Mouse (Mus musculus) neural tube, embryonic 15.5 days (tissue): ENCODE data around the gene Ap2b1. TPM values are rescaled to one million over a fixed set of nuclear protein-coding genes. Genes with fewer than 3 reads are reported as not detected.

Experiments
- ATAC-seq: fragments of 200-750 bp; cut with Nextera tagmentation; 2 replicates; pipeline ENCODE4 v1.8.0; 2017; ENCODE audit warnings: mild to moderate bottlenecking, moderate TSS enrichment, moderate library complexity; ENCODE audit not compliant: low FRiP score
- H3K27ac ChIP-seq: fragments of 300-500 bp; sonication (generic); replicated peaks from 2 replicates; pipeline ENCODE4 v1.5.1; 2015; ENCODE audit warnings: mild to moderate bottlenecking, inconsistent platforms
- H3K27me3 ChIP-seq: fragments of 300-500 bp; sonication (generic); replicated peaks from 2 replicates; pipeline ENCODE4 v1.6.1; 2015; ENCODE audit warnings: inconsistent platforms
- H3K36me3 ChIP-seq: fragments of 300-500 bp; sonication (generic); 2 replicates; pipeline ENCODE4 v1.6.1; 2015; ENCODE audit warnings: inconsistent platforms
- H3K4me1 ChIP-seq: fragments of 300-500 bp; sonication (generic); 2 replicates; pipeline ENCODE4 v1.6.1; 2015; ENCODE audit warnings: inconsistent platforms
- H3K4me2 ChIP-seq: fragments of 300-500 bp; sonication (generic); 2 replicates; pipeline ENCODE4 v1.6.1; 2015; ENCODE audit warnings: inconsistent platforms, mild to moderate bottlenecking, moderate library complexity
- H3K4me3 ChIP-seq: fragments of 300-500 bp; sonication (generic); replicated peaks from 2 replicates; pipeline ENCODE4 v1.5.1; 2015; ENCODE audit warnings: mild to moderate bottlenecking, inconsistent platforms
- H3K9ac ChIP-seq: fragments of 300-500 bp; sonication (generic); replicated peaks from 2 replicates; pipeline ENCODE4 v1.6.1; 2015; ENCODE audit warnings: mild to moderate bottlenecking, inconsistent platforms
- H3K9me3 ChIP-seq: fragments of 300-500 bp; sonication (generic); replicated peaks from 2 replicates; pipeline ENCODE4 v1.6.1; 2016; ENCODE audit warnings: inconsistent platforms
- WGBS: fragments of 180-500 bp; shearing (Covaris S2); methylation state at CpG from one replicate; pipeline ENCODE4 v1.1.7; 2015; ENCODE audit warnings: mixed read lengths; 5-methylcytosine and 5-hydroxymethylcytosine counted together
- polyA plus RNA-seq: library from polyadenylated mRNA; unstranded; fragments of >200 nt; fragmentation: Nextera tagmentation; extraction: Ambion mirVana; gene quantifications from 2 replicates; pipeline ENCODE4 v1.2.1, GENCODE M21; 2015

Ap2b1 gene
- polyA plus RNA-seq, 1 experiment from 2014 or later = 101 TPM

- 62% methylated on average over 3 of the region's 3 CpGs for WGBS
- no peak overlapping the region for H3K27ac ChIP-seq
- H3K9me3 ChIP-seq = no peaks in the 10 kb centered on the region
- H3K4me3 ChIP-seq = no peak overlapping the region
- no peaks in the 10 kb centered on the region for H3K4me1 ChIP-seq
- no peak; the same call in 1 of the 2 replicates for ATAC-seq
- no peaks in the 10 kb centered on the region for H3K27me3 ChIP-seq
- H3K36me3 ChIP-seq = peaks cover 15% of the 10 kb centered on the region
- H3K4me2 ChIP-seq = no peak overlapping the region
- no peak overlapping the region for H3K9ac ChIP-seq
These were observed 58.6 kb downstream of the Ap2b1 start for GRCm38 (mm10) chr11:83357421-83357820.

DNA sequence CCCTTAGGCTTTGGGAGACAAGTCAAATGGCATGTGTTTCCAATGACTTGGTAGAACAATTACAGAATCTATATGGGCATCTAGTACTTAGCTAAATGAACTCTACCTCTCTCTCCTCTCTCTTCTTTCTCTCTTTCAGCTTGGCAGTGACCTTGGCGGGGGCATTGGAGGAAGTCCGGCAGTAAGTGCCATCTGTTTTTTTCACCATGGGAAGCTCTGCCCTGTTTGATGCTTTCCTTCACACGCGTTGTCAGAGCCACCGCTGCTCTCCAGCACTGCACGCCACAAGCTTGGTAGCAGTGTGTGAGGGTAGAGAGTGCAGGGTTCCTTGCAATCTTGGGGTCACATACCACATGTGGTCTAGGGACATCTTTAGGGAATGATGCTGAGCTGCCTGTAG lies 65.8 kb downstream of the Ap2b1 start:
- H3K4me3 ChIP-seq = no peak overlapping the region
- no peak overlapping the region for H3K4me2 ChIP-seq
- H3K36me3 ChIP-seq = peaks cover 41% of the 10 kb centered on the region
- no peaks in the 10 kb centered on the region for H3K27me3 ChIP-seq
- no peaks in the 10 kb centered on the region for H3K4me1 ChIP-seq
- no peak overlapping the region for H3K9ac ChIP-seq
- H3K9me3 ChIP-seq = no peaks in the 10 kb centered on the region
- WGBS = 89% methylated on average over 6 of the region's 6 CpGs
- no peak overlapping the region for H3K27ac ChIP-seq
- no peak for ATAC-seq

GRCm38 (mm10) chr11:83371267-83371666 lies 72.4 kb downstream of the Ap2b1 start:
- no peaks in the 10 kb centered on the region for H3K9me3 ChIP-seq
- no peak overlapping the region for H3K9ac ChIP-seq
- peaks cover 64% of the 10 kb centered on the region for H3K36me3 ChIP-seq
- no peaks in the 10 kb centered on the region for H3K4me1 ChIP-seq
- no peak overlapping the region for H3K27ac ChIP-seq
- no peaks in the 10 kb centered on the region for H3K27me3 ChIP-seq
- H3K4me3 ChIP-seq = no peak overlapping the region
- 84% methylated on average over 4 of the region's 4 CpGs for WGBS
- no peak overlapping the region for H3K4me2 ChIP-seq
- ATAC-seq = no peak

DNA sequence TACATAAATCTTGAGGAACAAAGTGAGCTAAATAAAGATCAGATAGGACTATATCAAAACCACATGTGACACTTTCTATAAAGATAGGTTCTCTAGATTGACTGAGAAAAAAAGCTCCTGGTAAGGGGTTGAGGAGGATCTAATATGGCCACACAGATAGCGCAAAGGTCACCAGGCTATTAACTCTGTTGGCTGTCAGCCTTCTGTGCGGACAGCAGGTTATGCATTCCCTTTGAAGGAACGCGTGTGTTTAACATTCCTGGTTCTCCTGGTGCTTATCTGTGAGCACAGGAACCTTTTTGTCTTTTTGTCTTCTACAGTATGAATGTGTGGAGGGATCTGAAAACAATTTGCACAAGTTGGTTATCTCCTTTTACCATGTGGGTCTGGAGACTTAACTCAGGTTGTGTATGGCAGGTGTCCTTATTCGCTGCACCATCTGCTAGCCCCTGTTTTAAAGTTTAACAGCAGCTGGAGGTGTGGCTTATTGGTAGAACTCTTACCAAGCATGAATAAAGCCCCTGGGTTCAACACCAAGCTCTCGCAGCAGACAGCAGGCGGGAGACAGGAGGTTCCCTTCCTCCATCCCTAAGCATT lies 81.0 kb downstream of the Ap2b1 start:
- H3K4me1 ChIP-seq = peaks cover 16% of the 10 kb centered on the region
- no peaks in the 10 kb centered on the region for H3K27me3 ChIP-seq
- no peak overlapping the region for H3K4me2 ChIP-seq
- H3K4me3 ChIP-seq = no peak overlapping the region
- no peaks in the 10 kb centered on the region for H3K9me3 ChIP-seq
- ATAC-seq = no peak
- H3K9ac ChIP-seq = no peak overlapping the region
- peaks cover 17% of the 10 kb centered on the region for H3K36me3 ChIP-seq
- H3K27ac ChIP-seq = no peak overlapping the region
- WGBS = 78% methylated on average over 7 of the region's 7 CpGs

DNA sequence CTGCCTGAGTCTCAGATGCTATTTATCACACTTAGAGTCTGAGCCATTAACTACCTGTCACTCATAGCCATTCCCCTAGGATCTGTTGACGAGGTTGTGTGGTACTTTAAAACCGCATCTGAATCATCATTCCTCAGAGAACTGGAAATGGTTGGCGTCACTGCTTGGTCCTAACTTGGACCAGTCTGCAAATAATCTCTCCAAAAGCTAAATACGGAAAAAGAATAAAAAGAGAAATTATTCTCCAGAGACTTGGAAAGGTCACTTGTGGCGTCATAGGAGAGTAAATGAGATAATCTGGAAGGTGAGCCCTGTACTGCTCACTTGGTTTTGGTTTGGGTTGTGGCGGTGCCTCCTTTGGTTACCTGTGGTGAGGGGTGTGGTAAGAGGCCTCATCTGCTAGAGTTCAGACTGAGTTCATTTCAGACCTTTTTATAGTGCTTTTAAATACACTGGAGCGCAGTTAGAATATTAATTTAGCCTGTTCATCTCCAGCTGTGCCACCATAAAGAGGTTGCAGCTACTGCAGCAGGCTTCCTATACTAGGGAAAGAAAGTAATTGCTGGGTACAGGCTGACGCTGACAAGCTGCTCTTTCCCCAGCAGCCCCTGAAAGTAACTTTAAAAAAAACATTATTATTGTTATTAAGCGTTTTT lies 84.2 kb downstream of the Ap2b1 start:
- ATAC-seq = no peak
- peaks cover 3% of the 10 kb centered on the region for H3K36me3 ChIP-seq
- H3K27me3 ChIP-seq = no peaks in the 10 kb centered on the region
- no peaks in the 10 kb centered on the region for H3K9me3 ChIP-seq
- no peak overlapping the region for H3K27ac ChIP-seq
- no peak overlapping the region for H3K9ac ChIP-seq
- WGBS = 28% methylated on average over 9 of the region's 9 CpGs
- H3K4me2 ChIP-seq = no peak overlapping the region
- H3K4me1 ChIP-seq = peaks cover 16% of the 10 kb centered on the region
- no peak overlapping the region for H3K4me3 ChIP-seq

- H3K9ac ChIP-seq = no peak overlapping the region
- H3K4me1 ChIP-seq = peaks cover 16% of the 10 kb centered on the region
These were observed 84.7 kb downstream of the Ap2b1 start for GRCm38 (mm10) chr11:83383532-83383887.

GRCm38 (mm10) chr11:83393062-83393461 lies 94.2 kb downstream of the Ap2b1 start:
- H3K36me3 ChIP-seq = peaks cover 47% of the 10 kb centered on the region
- no peak for ATAC-seq
- WGBS = 90% methylated on average over 4 of the region's 4 CpGs
- H3K4me2 ChIP-seq = no peak overlapping the region
- no peaks in the 10 kb centered on the region for H3K9me3 ChIP-seq
- no peak overlapping the region for H3K9ac ChIP-seq
- H3K27ac ChIP-seq = no peak overlapping the region
- no peaks in the 10 kb centered on the region for H3K27me3 ChIP-seq
- 0 out of 2 replicates have a peak, but pooled peaks cover 2% of the 10 kb centered on the region for H3K4me1 ChIP-seq
- H3K4me3 ChIP-seq = no peak overlapping the region

More at GRCm38 (mm10) chr11:83383532-83383887, 84.7 kb downstream of the Ap2b1 start:
- 40% methylated on average over 1 of the region's 1 CpGs for WGBS
- Histone ChIP-seq H3K36me3 (no peaks in the 10 kb centered on the region; the same call in none of the 2 replicates), H3K27ac (no peak overlapping the region), H3K9me3 (no peaks in the 10 kb centered on the region), H3K4me2 (no peak overlapping the region), H3K4me3 (no peak overlapping the region), H3K27me3 (no peaks in the 10 kb centered on the region)
- no peak for ATAC-seq

GRCm38 (mm10) chr11:83394802-83395439 lies 96.1 kb downstream of the Ap2b1 start:
- H3K9ac ChIP-seq = no peak overlapping the region
- no peak for ATAC-seq
- no peak overlapping the region for H3K4me3 ChIP-seq
- H3K27ac ChIP-seq = no peak overlapping the region
- no peaks in the 10 kb centered on the region for H3K9me3 ChIP-seq
- H3K36me3 ChIP-seq = peaks cover 54% of the 10 kb centered on the region
- 0 out of 2 replicates have a peak, but pooled peaks cover 2% of the 10 kb centered on the region for H3K4me1 ChIP-seq
- no peak overlapping the region for H3K4me2 ChIP-seq
- no peaks in the 10 kb centered on the region for H3K27me3 ChIP-seq
- WGBS = 25% methylated on average over 6 of the region's 6 CpGs

GRCm38 (mm10) chr11:83397626-83398025 lies 98.8 kb downstream of the Ap2b1 start:
- ATAC-seq = no peak
- Histone ChIP-seq H3K4me1 (0 out of 2 replicates have a peak, but pooled peaks cover 2% of the 10 kb centered on the region), H3K36me3 (peaks cover 36% of the 10 kb centered on the region), H3K9ac (no peak overlapping the region), H3K27ac (no peak overlapping the region), H3K27me3 (no peaks in the 10 kb centered on the region), H3K9me3 (no peaks in the 10 kb centered on the region), H3K4me3 (no peak overlapping the region), H3K4me2 (no peak overlapping the region)
- 92% methylated on average over 7 of the region's 7 CpGs for WGBS

DNA sequence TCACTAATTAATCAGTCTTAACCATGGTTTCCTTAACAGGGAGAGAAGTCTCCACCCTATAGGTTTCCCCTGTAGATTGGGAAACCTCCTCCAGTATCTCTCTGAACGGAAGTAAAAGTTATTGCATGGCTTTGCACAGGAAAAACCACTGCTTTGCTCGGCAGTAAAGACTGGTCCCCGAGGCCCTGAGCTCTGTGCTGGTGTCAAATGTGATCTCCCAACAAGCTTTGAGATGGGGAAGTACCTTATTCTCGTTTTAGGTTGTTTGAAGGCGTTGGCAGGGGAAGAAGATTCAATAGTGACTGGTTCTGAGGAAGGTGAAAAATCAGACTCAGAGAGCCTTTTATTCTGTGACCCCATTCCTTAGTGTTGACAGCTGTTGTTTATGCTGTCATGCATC lies 99.9 kb downstream of the Ap2b1 start:
- H3K4me3 ChIP-seq = no peak overlapping the region
- peaks cover 34% of the 10 kb centered on the region for H3K36me3 ChIP-seq
- no peak overlapping the region for H3K4me2 ChIP-seq
- 81% methylated on average over 5 of the region's 5 CpGs for WGBS
- no peak overlapping the region for H3K27ac ChIP-seq
- H3K9ac ChIP-seq = no peak overlapping the region
- no peaks in the 10 kb centered on the region for H3K9me3 ChIP-seq
- ATAC-seq = no peak
- H3K4me1 ChIP-seq = 0 out of 2 replicates have a peak, but pooled peaks cover 2% of the 10 kb centered on the region
- H3K27me3 ChIP-seq = no peaks in the 10 kb centered on the region

DNA sequence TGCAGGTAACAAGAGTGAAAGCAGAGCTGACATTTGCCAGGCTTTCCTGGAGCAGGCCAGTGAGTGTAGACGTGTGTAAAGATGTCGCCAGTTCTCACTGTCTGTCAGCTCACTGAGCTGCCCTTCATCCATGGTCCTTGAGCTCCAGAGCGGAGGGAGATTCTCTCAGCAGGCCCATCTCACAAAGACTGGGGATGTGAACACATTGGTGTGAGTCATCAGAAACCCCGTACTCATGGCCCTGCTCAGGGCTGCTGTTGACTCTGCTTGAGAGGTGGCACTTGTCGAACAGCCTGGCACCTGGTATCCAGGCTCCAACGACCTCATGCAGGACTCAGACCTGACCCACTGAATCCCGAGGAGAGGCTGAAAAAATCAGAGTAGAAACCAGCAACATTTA lies 105.0 kb downstream of the Ap2b1 start:
- Histone ChIP-seq H3K4me1 (no peaks in the 10 kb centered on the region), H3K4me3 (no peak overlapping the region), H3K4me2 (no peak overlapping the region), H3K27me3 (no peaks in the 10 kb centered on the region), H3K9ac (no peak overlapping the region), H3K9me3 (no peaks in the 10 kb centered on the region), H3K36me3 (peaks cover 27% of the 10 kb centered on the region), H3K27ac (no peak overlapping the region)
- WGBS = 91% methylated on average over 7 of the region's 7 CpGs
- no peak for ATAC-seq

DNA sequence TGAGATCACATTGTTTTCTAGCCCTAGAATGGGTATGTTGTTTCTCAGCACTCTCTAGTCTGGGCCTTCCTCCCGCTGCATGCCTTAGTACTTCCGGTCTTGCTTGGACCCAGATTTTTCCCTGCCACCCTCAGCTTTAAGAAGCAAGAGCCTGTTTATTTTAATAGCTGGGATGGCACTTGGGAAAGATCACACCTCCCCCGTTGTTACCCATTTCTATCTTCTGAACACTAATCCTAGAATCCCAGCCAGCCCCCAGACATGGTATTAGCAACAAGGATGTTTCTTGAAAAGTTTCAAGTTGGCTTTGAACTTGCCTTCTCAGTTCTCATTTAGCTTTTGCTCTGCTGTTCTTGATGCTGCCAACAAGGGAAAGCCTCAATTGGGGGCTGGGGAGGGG lies 107.6 kb downstream of the Ap2b1 start:
- no peak for ATAC-seq
- Histone ChIP-seq H3K36me3 (peaks cover 18% of the 10 kb centered on the region), H3K9me3 (no peaks in the 10 kb centered on the region), H3K4me3 (no peak overlapping the region), H3K4me1 (peaks cover 20% of the 10 kb centered on the region), H3K9ac (no peak overlapping the region), H3K27ac (no peak overlapping the region), H3K4me2 (no peak overlapping the region), H3K27me3 (no peaks in the 10 kb centered on the region)
- WGBS = 84% methylated on average over 3 of the region's 3 CpGs
